Mouse (Mus musculus) kidney, adult 11 months (tissue): ENCODE measurements at regions not wholly inside any gene's neighbourhood (a gene's known extent, or its start where the extent isn't known, plus 50 kb on each side); places are given as distances from the start of the nearest gene placed in this dataset.
A peak's percentile ranks its signal among the peaks of the same experiment; 100 is the strongest.

Source experiments
- DNase-seq: peaks from one replicate; pipeline ENCODE4 v3.0.0; 2022

DNA sequence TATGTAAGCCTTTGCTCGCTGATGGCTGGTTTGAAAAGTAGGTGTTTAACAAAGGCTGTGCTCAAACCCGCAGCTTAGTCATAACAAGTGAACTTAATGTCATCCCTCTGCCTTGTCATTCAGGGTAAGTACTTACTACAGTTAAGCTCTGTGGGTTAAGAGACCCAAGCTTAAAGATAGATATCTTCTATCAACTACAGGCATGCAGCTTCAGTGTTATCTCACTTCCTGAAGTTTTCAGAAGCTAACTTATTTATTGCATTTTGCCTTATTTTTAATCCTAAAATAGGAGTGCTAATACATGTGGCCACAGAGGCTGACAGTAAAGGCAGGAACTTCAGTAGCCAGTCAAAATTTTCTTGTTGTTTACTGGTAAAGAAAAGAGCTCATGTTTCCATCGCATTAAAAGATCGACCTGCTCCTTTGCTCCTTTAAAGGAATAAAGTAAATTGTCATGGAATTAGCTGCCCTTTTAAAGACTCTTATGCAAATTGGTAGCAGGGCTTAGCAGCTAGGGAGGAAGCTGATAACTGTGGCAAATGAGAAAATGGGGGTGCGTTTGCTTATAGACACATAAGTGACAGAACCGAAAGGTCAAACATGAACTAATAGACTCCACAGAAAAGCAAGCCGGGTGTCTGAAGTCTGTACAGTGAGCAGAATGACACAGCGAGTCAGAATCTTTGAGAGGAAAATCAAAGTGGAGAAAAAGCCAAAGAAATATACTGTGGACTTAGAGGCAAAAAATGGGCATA lies 55.9 kb upstream of the Inpp4b start:
- DNase-seq: no peak

DNA sequence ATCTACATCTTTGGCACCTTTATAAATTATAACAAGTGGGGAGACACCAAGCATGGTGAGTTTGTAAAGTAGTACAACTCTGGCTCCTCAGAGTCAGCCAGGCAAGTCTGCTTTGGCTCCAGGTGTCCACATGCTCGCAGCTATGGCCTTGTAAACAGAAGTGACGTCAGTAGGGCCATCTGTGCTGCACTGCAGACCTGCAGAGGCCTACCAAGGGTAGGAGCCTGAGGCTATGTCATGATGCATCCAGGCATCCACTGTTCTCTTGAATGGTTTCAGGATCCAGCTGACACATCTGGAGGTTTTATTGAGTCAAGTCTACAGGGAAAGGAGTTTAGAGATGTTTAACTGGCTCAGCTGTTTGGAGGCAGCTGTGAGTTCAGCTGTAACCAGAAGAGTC lies 82.3 kb upstream of the Inpp4b start:
- DNase-seq: no peak

- DNase-seq: no peak
Observed at GRCm38 (mm10) chr8:81223872-81224271, 118.5 kb upstream of the Inpp4b start.

GRCm38 (mm10) chr8:81187061-81187790 lies 155.1 kb upstream of the Inpp4b start:
- peak; percentile 44 for DNase-seq

DNA sequence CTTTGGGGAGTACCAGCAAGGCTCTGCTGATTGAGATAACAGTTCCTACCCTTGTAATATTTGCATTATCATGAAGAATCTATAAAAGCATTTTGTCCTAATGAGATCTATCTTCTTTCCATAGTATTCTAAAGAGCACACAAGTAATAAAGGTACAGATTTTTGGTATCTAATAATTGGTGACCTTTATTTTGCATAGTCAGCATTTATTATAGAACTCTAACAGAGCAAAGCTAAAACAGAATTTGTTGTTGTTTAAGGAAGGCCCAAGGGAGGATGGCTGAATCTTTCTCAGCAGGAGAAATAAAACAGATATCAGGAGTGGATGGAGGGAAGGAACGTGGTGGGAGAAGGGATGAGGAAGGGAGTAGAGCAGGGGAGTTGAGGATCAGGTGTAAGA lies 160.8 kb upstream of the Usp38 start:
- DNase-seq: no peak

- DNase-seq: no peak
Observed at GRCm38 (mm10) chr8:81147239-81147638, 132.5 kb upstream of the Usp38 start.

GRCm38 (mm10) chr8:81106763-81107509 lies 92.2 kb upstream of the Usp38 start:
- no peak for DNase-seq

DNA sequence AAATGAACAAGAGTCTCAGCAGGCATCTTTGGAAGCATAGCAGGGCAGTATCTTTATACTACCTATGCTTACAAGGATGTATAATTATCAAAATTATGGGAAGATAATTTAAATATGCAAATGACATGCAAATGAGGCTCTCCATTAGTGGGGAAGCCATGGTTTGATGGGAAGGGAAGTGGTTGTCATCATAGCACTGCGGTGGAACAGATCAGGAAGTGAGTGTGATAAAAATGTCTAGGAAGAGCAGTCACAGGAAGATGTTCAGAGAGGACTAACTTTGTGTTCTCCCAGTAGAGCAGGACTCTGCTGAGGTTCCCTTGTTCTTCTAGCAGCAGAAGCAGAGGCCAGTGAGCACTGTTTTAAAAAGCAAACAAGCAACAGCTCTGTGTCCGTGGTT lies 84.2 kb upstream of the Usp38 start:
- no peak for DNase-seq

- DNase-seq: no peak
Observed at GRCm38 (mm10) chr8:81097076-81097819, 82.5 kb upstream of the Usp38 start.

DNA sequence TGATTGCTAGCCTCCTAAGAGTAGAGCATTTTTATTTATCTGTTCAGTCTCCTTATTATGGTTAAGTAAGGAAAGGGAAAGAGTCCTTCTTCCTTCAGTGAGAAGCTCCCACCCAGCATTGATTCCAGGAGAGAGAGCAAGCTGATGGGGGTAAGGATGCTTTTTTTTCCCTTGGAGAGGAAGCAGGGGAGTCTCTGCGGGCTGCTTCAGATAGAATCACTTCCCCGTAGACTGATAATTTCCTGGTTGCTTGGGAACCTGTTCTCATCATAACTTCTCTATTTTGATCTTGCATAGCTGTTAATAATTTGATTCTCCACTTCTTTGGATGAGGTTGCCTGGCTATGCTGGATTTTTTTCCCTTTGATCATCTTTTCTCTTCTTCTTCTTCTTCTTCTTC lies 80.5 kb upstream of the Usp38 start:
- DNase-seq: no peak

- no peak for DNase-seq
Observed at GRCm38 (mm10) chr8:81080865-81081637, 66.3 kb upstream of the Usp38 start.

GRCm38 (mm10) chr8:81079887-81080300 lies 65.2 kb upstream of the Usp38 start:
- DNase-seq: no peak

- DNase-seq: no peak
Observed at GRCm38 (mm10) chr8:81069080-81069840, 54.5 kb upstream of the Usp38 start.

GRCm38 (mm10) chr8:81068519-81068918 lies 53.8 kb upstream of the Usp38 start:
- DNase-seq: peak; percentile 17

DNA sequence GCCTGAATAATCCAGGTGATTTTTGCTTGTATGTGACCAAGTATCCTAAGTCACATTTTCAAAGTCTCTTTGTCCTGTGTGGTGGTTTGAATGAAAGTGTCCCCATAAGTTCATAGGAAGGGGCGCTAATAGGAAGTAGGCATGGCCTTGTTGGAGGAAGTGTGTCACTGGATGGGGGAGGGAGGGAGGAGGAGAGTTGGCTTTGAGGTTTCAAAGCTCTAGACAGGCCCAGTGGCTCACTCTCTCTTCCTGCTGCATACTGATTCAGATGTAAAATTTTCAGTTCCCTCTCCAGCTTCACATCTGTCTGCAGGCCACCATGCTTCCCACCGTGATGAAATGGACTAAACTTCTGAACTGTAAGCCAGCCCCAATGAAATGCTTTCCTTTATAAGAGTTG lies 52.0 kb upstream of the Usp38 start:
- DNase-seq: no peak
